In the genomic region with DNA sequence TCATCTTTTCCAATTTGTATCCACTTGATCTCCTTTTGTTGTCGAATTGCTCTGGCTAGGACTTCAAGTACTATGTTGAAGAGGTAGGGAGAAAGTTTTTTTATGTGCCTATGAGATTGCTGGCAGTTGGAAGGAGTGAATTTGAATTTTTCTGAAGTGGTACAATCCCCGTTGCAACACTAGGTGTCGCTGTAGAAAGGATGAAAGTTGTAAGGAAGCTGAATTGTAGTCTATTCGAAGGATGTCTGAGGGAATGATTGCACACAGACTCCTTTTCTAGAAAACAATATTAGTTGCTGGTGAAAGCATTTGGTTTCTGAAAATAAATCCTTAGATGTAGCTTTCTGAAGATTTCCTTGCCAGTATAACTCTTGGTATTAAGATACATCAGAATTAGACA, we compare ENCODE assay signal across 8 mouse cellular contexts. TPM values are rescaled to one million over a fixed set of nuclear protein-coding genes. Genes with fewer than 3 reads are reported as not detected.
DNase-seq lines count a peak whose midpoint lies in the region; ATAC-seq and TF ChIP-seq lines count a peak whose summit lies in the region.
"Had no signal": no experiment of that assay in that cellular context is flagged by ENCODE, and none has a peak within 500 bp of the region (broad histone marks: within the 10 kb centered on the region; RNA-seq: fewer than 3 reads in every experiment).

No protein-coding gene starts in this region.

- POLR2A ChIA-PET in Patski (lab: Charles Lee): no interaction called here

- H3K4me3 ChIP-seq in liver, embryonic 14.5 days (ENCODE audit: insufficient read depth in 1 of 2, low read depth in 2 of 2, low read length in 2 of 2): no peak overlapping the region
- H3K4me3 ChIP-seq in cortical plate, adult 2 months (ENCODE audit: insufficient read depth, low read length): no peak overlapping the region
- H3K4me3 ChIP-seq in hindbrain, embryonic 13.5 days: no peak overlapping the region
- H3K4me3 ChIP-seq in limb, embryonic 14.5 days (replicated peaks; ENCODE audit: low read length): no peak overlapping the region

- no peak overlapping the region for H3K27ac ChIP-seq in liver, embryonic 14.5 days
- H3K27ac ChIP-seq in cortical plate, adult 2 months (ENCODE audit: insufficient read depth, low read length): no peak overlapping the region
- H3K27ac ChIP-seq in hindbrain, embryonic 13.5 days: no peak overlapping the region
- no peak overlapping the region for H3K27ac ChIP-seq in limb, embryonic 14.5 days (replicated peaks; ENCODE audit: low read depth, low read length)
- H3K27ac ChIP-seq: macrophage had no signal

- DNase-seq in liver, embryonic 14.5 days (ENCODE audit: low read depth in 3 of 3, low spot score in 3 of 3): peak in 1 of 3 experiments; percentile 10
- DNase-seq in liver (no peak), Patski (ENCODE audit: low read depth, low spot score) (peak; percentile 9)
- peak; percentile 64 for DNase-seq in limb, embryonic 14.5 days (ENCODE audit: low spot score)
- peak; percentile 73 for DNase-seq in retina, embryonic 14.5 days (ENCODE audit: low spot score)

- no peak overlapping the region for H3K9ac ChIP-seq in liver, embryonic 14.5 days (replicated peaks)
- no peak overlapping the region for H3K9ac ChIP-seq in hindbrain, embryonic 13.5 days
- H3K9ac ChIP-seq in limb, embryonic 14.5 days (ENCODE audit: low read depth, low read length, severe bottlenecking): no peak overlapping the region

- H3K4me2 ChIP-seq in liver, embryonic 14.5 days (ENCODE audit: low read depth): no peak overlapping the region
- H3K4me2 ChIP-seq in hindbrain, embryonic 13.5 days: no peak overlapping the region
- no peak overlapping the region for H3K4me2 ChIP-seq in limb, embryonic 14.5 days (replicated peaks; ENCODE audit: low read depth, low read length, severe bottlenecking)

- no peak for ATAC-seq in liver, embryonic 14.5 days (ENCODE audit: insufficient read depth)
- peak; percentile 51 for ATAC-seq in Patski
- ATAC-seq in hindbrain, embryonic 13.5 days (ENCODE audit: low FRiP score): peak; percentile 54; the same call in 1 of the 2 replicates
- no peak for ATAC-seq in limb, embryonic 14.5 days (ENCODE audit: low FRiP score, low read depth)

- in situ Hi-C loops in Patski (cut with MboI; ENCODE audit: low pct_unique_long_range_greater_than_20kb): loop anchor here (25.0 kb wide), 1 partner anchor 699 kb away; no protein-coding TSS in a partner anchor

- H3K4me1 ChIP-seq in liver, embryonic 14.5 days (replicated peaks; ENCODE audit: control insufficient read depth in 2 of 2, insufficient read depth in 2 of 2, low read length in 1 of 2): no peaks in the 10 kb centered on the region
- no peaks in the 10 kb centered on the region for H3K4me1 ChIP-seq in cortical plate, adult 2 months (ENCODE audit: control insufficient read depth, insufficient read depth, low read length)
- H3K4me1 ChIP-seq in hindbrain, embryonic 13.5 days (replicated peaks): no peaks in the 10 kb centered on the region
- H3K4me1 ChIP-seq in limb, embryonic 14.5 days (ENCODE audit: control insufficient read depth, insufficient read depth, low read length): no peaks in the 10 kb centered on the region

- 6% methylated on average over 4 of the region's 4 CpGs for WGBS in liver, embryonic 14.5 days (ENCODE audit: insufficient replicate concordance)
- WGBS in hindbrain, embryonic 13.5 days: 5% methylated on average over 4 of the region's 4 CpGs
- WGBS in limb, embryonic 14.5 days: 3% methylated on average over 4 of the region's 4 CpGs

- H3K9me3 ChIP-seq in liver, embryonic 14.5 days (ENCODE audit: control insufficient read depth, low read length): no peaks in the 10 kb centered on the region
- no peaks in the 10 kb centered on the region for H3K9me3 ChIP-seq in hindbrain, embryonic 13.5 days
- 0 out of 2 replicates have a peak, but pooled peaks cover under 1% of the 10 kb centered on the region for H3K9me3 ChIP-seq in limb, embryonic 14.5 days (ENCODE audit: control insufficient read depth, low read length)

- peak; percentile 44; the same call in 1 of the 2 replicates for TF ChIP-seq CTCF in liver, embryonic 14.5 days (IDR thresholded peaks at IDR 0.05; ENCODE audit: low read depth)
- TF ChIP-seq CTCF in Patski (IDR thresholded peaks at IDR 0.05): peak; percentile 68
- peak; percentile 37; the same call in 1 of the 2 replicates for TF ChIP-seq CTCF in cortical plate, adult 2 months (IDR thresholded peaks at IDR 0.05; ENCODE audit: extremely low read depth, insufficient read depth, low read length)

- no peaks in the 10 kb centered on the region for H3K36me3 ChIP-seq in liver, embryonic 14.5 days (replicated peaks; ENCODE audit: control insufficient read depth, insufficient read depth, low read depth)
- H3K36me3 ChIP-seq in hindbrain, embryonic 13.5 days: no peaks in the 10 kb centered on the region
- H3K36me3 ChIP-seq in limb, embryonic 14.5 days (ENCODE audit: control insufficient read depth, insufficient read depth, low read length): no peaks in the 10 kb centered on the region

- CTCF ChIA-PET in Patski (lab: Charles Lee): interaction anchor here (0.7 to 1.5 kb wide), 10 partner anchors 10 to 142 kb away, joined by 3 to 6 read pairs (median 4); no protein-coding TSS in a partner anchor

- H3K27me3 ChIP-seq in liver, embryonic 14.5 days (ENCODE audit: control insufficient read depth, insufficient read depth, low read length): no peaks in the 10 kb centered on the region
- H3K27me3 ChIP-seq in Patski: no peaks in the 10 kb centered on the region
- no peaks in the 10 kb centered on the region for H3K27me3 ChIP-seq in hindbrain, embryonic 13.5 days
- no peaks in the 10 kb centered on the region for H3K27me3 ChIP-seq in limb, embryonic 14.5 days (ENCODE audit: control insufficient read depth, insufficient read depth, low read length)

- no peak for TF ChIP-seq EP300 in liver, embryonic 14.5 days (IDR thresholded peaks at IDR 0.05; ENCODE audit: low read depth)

- TF ChIP-seq POLR2A in cortical plate, adult 2 months (IDR thresholded peaks at IDR 0.05; ENCODE audit: extremely low read depth, insufficient read depth, low read length): no peak
- no peak for TF ChIP-seq POLR2A in limb, embryonic 14.5 days (IDR thresholded peaks at IDR 0.05; ENCODE audit: borderline replicate concordance, extremely low read depth, insufficient read depth, insufficient read length)

RNA-seq across cellular contexts. Expression of gene Selenop, which starts 54.6 kb away (rescaled TPM):
- polyA plus RNA-seq in liver, embryonic 14.5 days (2012; rRNA removed): 205 and 242 TPM in 2 replicates
- 465 and 470 TPM in 2 replicates for polyA plus RNA-seq in liver, embryonic 14.5 days (2014; fragmentation: Nextera tagmentation; extraction: Ambion mirVana)
- 37.3 TPM for polyA plus RNA-seq in Patski (2021)
- polyA plus RNA-seq in cortical plate, adult 2 months (2012; rRNA removed): 323 and 345 TPM in 2 replicates
- 120 and 137 TPM in 2 replicates for polyA plus RNA-seq in hindbrain, embryonic 13.5 days (2015; fragmentation: Nextera tagmentation; extraction: Ambion mirVana)
- 96.9 and 99.2 TPM in 2 replicates for polyA plus RNA-seq in limb, embryonic 14.5 days (2012; rRNA removed)
- 174 and 191 TPM in 2 replicates for polyA plus RNA-seq in limb, embryonic 14.5 days (2014; fragmentation: Nextera tagmentation; extraction: Ambion mirVana)

Comparison
In these comparisons a context has a peak if more than half of its experiments do, and no peak if none do; other contexts are left out.
1. ATAC-seq: peak in Patski (single experiment) and hindbrain, embryonic 13.5 days (single experiment); none in liver, embryonic 14.5 days (single experiment) and limb, embryonic 14.5 days (single experiment).
2. Peak in every context shown above with its lines, with median percentiles within 50 percentile points of each other: CTCF ChIP-seq.